Mouse (Mus musculus): Measurements from ENCODE around the gene Ufl1. TPM values are rescaled to one million over a fixed set of nuclear protein-coding genes. Genes with fewer than 3 reads are reported as not detected.
"Not testable (repeated sequence)": the region's sequence is repeated elsewhere in the genome, so short reads cannot be mapped to it uniquely, and the experiment has no call there.

The Ufl1 gene
- polyA plus RNA-seq, 1 experiment = 0.03 TPM

DNA sequence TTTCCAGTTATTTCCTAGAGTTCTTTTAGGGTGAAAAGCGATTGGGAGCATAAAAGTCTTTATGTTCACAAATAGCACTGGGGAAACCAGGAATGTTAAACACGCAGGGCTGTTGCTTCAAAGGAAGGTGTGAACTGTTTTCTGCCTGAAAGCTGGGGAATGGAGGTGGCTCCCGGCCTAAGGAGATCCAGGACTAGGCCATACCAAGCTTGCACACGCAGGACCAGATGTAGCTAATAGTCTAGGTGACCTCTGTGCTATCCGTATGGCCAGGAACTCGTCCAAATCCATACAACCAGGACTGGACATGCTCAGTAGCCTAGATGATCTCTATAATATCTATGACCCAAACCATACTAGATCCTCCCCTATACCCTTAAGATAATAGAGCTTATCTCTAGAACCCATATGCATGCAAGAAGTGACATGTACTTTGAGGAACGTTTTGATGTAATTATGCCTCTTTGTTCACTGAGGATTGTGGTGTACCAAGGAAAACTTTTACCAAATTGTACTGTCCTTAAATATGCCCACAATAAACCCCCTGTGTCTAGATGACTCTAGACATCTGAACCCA lies 23.7 kb downstream of the Ufl1 start:
- H3K4me3 ChIP-seq (replicated peaks) = no peak overlapping the region
- H3K9me3 ChIP-seq (ENCODE audit: control insufficient read depth, low read length) = no peaks in the 10 kb centered on the region
- peaks cover 39% of the 10 kb centered on the region for H3K36me3 ChIP-seq (ENCODE audit: control insufficient read depth)
- TF ChIP-seq TAL1 (IDR thresholded peaks at IDR 0.05; ENCODE audit: low read length) = no peak
- TF ChIP-seq GATA1 (IDR thresholded peaks at IDR 0.05; ENCODE audit: low read length) = no peak
- H3K27me3 ChIP-seq (ENCODE audit: control insufficient read depth) = no peaks in the 10 kb centered on the region
- H3K4me1 ChIP-seq (ENCODE audit: control insufficient read depth) = peaks cover 13% of the 10 kb centered on the region

DNA sequence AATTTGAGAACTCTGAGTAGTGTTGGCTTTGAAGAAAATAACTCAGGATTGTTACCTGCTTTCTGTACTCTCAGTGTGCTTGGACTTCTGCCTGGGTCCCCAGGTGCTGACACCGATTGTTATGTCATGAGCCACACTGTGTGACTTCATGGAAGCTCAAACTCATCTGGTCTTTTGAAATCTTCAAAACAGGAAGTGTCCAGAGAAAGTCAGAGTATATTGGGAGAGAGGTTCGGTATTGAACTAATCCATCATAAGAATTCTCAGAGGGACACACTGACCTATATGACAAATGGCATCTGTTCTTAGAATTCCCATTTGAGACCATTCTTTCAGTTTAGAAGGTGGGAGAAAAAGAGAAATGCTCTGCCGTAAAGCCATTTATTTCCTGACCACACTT lies 38.8 kb downstream of the Ufl1 start, which contains the start of gene Fhl5:
Fhl5 (minus strand) TSS at position 101 of the 400 bp plus-strand sequence.
- H3K4me1 ChIP-seq (ENCODE audit: control insufficient read depth) = peaks cover 4% of the 10 kb centered on the region
- no peak within 1 kb of the TSS for H3K4me3 ChIP-seq (replicated peaks)
- no peaks in the 10 kb centered on the region for H3K36me3 ChIP-seq (ENCODE audit: control insufficient read depth)
- no peak for TF ChIP-seq GATA1 (IDR thresholded peaks at IDR 0.05; ENCODE audit: low read length)
- TF ChIP-seq TAL1 (IDR thresholded peaks at IDR 0.05; ENCODE audit: low read length) = no peak
- H3K9me3 ChIP-seq (ENCODE audit: control insufficient read depth, low read length) = no peaks in the 10 kb centered on the region
- no peaks in the 10 kb centered on the region for H3K27me3 ChIP-seq (ENCODE audit: control insufficient read depth)

DNA sequence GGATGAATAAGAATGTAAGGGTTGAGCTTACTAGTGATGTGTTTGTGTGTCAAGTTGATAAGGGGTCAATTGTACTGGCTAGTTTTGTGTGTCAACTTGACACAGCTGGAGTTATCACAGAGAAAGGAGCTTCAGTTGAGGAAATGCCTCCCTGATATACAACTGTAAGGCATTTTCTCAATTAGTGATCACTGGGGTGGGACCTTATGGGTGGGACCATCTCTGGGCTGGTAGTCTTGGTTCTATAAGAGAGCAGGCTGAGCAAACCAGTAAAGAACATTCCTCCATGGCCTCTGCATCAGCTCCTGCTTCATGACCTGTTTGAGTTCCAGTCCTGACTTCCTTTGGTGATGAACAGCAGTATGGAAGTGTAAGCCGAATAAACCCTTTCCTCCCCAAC lies 46.0 kb downstream of the Ufl1 start:
- H3K27me3 ChIP-seq (ENCODE audit: control insufficient read depth); H3K36me3 ChIP-seq (ENCODE audit: control insufficient read depth); H3K4me3 ChIP-seq (replicated peaks); H3K9me3 ChIP-seq (ENCODE audit: control insufficient read depth, low read length): not testable (repeated sequence)
- peaks cover 18% of the 10 kb centered on the region for H3K4me1 ChIP-seq (ENCODE audit: control insufficient read depth)

DNA sequence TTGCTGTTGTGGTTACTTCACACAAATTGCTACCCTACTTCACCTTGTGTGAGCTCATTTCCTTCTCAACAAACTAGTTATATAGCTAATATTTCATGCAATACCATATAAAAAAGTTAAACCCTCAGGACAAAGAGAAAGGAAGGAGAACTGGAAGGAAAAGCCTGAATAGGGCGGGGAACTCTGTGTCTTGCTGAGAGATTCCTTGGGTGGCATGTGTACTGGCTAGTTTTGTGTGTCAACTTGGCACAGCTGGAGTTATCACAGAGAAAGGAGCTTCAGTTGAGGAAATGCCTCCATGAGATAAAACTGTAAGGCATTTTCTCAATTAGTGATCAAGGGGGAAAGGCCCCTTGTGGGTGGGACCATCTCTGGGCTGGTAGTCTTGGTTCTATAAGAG lies 47.9 kb downstream of the Ufl1 start:
- peaks cover 18% of the 10 kb centered on the region for H3K4me1 ChIP-seq (ENCODE audit: control insufficient read depth)
- not testable (repeated sequence) for H3K27me3 ChIP-seq (ENCODE audit: control insufficient read depth); H3K36me3 ChIP-seq (ENCODE audit: control insufficient read depth); H3K9me3 ChIP-seq (ENCODE audit: control insufficient read depth, low read length)
- peak overlapping the region; percentile 7 for H3K4me3 ChIP-seq (replicated peaks)

DNA sequence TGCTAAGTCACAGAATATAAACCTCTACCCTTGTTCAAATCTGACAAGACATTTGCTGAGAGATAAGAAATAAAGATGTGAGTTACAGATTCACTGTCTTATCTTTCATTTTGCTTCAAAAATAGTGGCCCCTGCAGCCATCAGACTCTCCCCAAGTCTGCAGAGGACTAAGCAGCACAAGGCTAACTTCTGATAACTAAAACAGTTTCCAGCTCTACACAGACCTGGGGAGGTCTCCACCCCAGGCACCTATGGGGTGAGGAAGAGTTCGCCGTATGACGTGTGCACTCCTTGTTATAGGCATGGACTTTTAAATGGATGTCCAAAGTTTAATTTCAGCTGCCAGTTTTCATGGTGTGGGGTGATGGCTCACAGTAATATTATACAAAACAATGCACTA lies 49.1 kb downstream of the Ufl1 start:
- no peaks in the 10 kb centered on the region for H3K9me3 ChIP-seq (ENCODE audit: control insufficient read depth, low read length)
- peaks cover 18% of the 10 kb centered on the region for H3K4me1 ChIP-seq (ENCODE audit: control insufficient read depth)
- TF ChIP-seq TAL1 (IDR thresholded peaks at IDR 0.05; ENCODE audit: low read length) (no peak), GATA1 (IDR thresholded peaks at IDR 0.05; ENCODE audit: low read length) (no peak)
- no peaks in the 10 kb centered on the region for H3K36me3 ChIP-seq (ENCODE audit: control insufficient read depth)
- no peak overlapping the region for H3K4me3 ChIP-seq (replicated peaks)
- no peaks in the 10 kb centered on the region for H3K27me3 ChIP-seq (ENCODE audit: control insufficient read depth)

DNA sequence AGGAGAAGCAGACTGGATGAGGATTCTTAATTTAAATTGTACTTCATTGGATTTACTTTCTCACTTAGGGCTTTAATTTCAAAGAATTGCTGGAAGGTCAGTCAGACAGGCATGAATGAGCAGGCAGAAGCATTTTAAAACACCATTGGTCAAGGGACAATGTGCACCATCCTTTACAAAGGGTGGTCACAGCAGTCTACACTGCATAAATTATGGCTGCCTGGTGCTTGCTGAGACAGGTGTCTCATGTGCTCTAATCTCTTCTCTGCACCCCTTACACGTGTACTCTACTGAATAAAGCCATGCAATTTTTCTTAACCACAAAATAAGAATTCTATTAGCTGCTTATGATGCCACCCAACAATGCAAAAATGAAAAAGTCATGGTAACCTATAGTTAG lies 54.1 kb downstream of the Ufl1 start:
- TF ChIP-seq TAL1 (IDR thresholded peaks at IDR 0.05; ENCODE audit: low read length) = no peak
- no peak for TF ChIP-seq GATA1 (IDR thresholded peaks at IDR 0.05; ENCODE audit: low read length)
- no peaks in the 10 kb centered on the region for H3K36me3 ChIP-seq (ENCODE audit: control insufficient read depth)
- peaks cover 4% of the 10 kb centered on the region for H3K4me1 ChIP-seq (ENCODE audit: control insufficient read depth)
- no peaks in the 10 kb centered on the region for H3K9me3 ChIP-seq (ENCODE audit: control insufficient read depth, low read length)
- H3K4me3 ChIP-seq (replicated peaks) = no peak overlapping the region
- H3K27me3 ChIP-seq (ENCODE audit: control insufficient read depth) = no peaks in the 10 kb centered on the region

DNA sequence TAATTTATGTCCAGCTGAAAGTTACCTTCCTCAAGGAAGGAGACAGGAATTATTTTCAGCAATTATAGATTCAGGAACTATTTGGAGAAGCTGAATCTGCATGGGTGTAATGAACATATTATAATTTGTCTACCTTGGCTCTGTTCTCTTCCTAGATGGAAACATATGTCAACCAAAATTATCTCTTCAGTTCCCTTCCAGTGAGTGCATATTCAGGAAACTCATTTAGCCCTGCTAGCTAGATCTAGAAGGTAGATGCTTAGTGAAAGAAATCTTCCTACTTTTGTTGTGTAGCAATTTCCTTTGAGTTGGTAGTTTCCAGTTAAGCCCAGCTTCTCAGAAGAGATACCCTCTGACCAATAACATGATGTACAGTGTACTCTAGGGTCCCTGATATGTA lies 59.7 kb downstream of the Ufl1 start:
- no peaks in the 10 kb centered on the region for H3K36me3 ChIP-seq (ENCODE audit: control insufficient read depth)
- H3K27me3 ChIP-seq (ENCODE audit: control insufficient read depth) = no peaks in the 10 kb centered on the region
- no peak for TF ChIP-seq TAL1 (IDR thresholded peaks at IDR 0.05; ENCODE audit: low read length)
- TF ChIP-seq GATA1 (IDR thresholded peaks at IDR 0.05; ENCODE audit: low read length) = no peak
- H3K4me1 ChIP-seq (ENCODE audit: control insufficient read depth) = no peaks in the 10 kb centered on the region
- no peak overlapping the region for H3K4me3 ChIP-seq (replicated peaks)
- H3K9me3 ChIP-seq (ENCODE audit: control insufficient read depth, low read length) = no peaks in the 10 kb centered on the region

DNA sequence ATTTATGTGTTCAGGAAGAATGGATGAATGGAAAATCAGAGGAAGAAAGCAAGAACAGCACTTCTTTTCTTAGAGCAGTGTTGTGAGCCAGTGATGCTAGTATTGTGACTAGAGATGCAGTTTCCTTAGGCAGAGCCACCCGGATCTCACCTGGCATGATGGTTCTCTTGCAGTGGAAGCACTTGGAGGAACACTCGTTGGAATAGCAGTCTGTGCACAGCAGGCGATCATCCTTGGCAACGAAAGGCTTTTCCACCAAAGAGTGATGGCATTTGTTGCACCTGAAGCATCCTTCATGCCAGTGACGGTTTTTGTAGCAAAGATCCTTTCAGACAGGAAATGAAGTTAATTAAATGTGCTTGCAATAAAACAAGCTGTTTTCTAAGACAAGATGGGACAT lies 68.2 kb downstream of the Ufl1 start:
- H3K36me3 ChIP-seq (ENCODE audit: control insufficient read depth) = no peaks in the 10 kb centered on the region
- TF ChIP-seq GATA1 (IDR thresholded peaks at IDR 0.05; ENCODE audit: low read length) = no peak
- no peak for TF ChIP-seq TAL1 (IDR thresholded peaks at IDR 0.05; ENCODE audit: low read length)
- H3K4me1 ChIP-seq (ENCODE audit: control insufficient read depth) = no peaks in the 10 kb centered on the region
- no peak overlapping the region for H3K4me3 ChIP-seq (replicated peaks)
- H3K9me3 ChIP-seq (ENCODE audit: control insufficient read depth, low read length) = no peaks in the 10 kb centered on the region
- H3K27me3 ChIP-seq (ENCODE audit: control insufficient read depth) = no peaks in the 10 kb centered on the region

DNA sequence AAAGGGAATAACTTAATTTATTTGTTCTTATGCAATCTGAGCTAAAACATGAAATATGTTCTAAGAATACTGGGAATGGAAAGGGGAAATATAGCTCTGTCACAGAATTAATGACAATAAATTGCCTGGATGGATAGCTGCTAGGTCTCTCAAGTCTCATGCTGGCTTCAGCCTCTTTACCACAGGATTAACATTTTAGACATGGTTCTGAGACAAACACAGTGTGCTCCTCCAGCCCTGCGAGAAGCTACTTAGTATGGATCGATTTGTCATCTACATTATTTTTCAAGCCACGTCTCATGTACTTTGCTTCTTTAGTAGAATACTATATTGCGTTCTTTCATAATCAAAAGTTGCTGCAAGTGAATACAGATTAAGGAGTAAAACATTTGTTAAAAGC lies 75.5 kb downstream of the Ufl1 start:
- H3K4me1 ChIP-seq (ENCODE audit: control insufficient read depth) = no peaks in the 10 kb centered on the region
- no peaks in the 10 kb centered on the region for H3K36me3 ChIP-seq (ENCODE audit: control insufficient read depth)
- TF ChIP-seq GATA1 (IDR thresholded peaks at IDR 0.05; ENCODE audit: low read length) (no peak), TAL1 (IDR thresholded peaks at IDR 0.05; ENCODE audit: low read length) (no peak)
- no peaks in the 10 kb centered on the region for H3K9me3 ChIP-seq (ENCODE audit: control insufficient read depth, low read length)
- H3K4me3 ChIP-seq (replicated peaks) = no peak overlapping the region
- H3K27me3 ChIP-seq (ENCODE audit: control insufficient read depth) = no peaks in the 10 kb centered on the region

Other genes starting within 250 kb of the Ufl1 start
- gene Fhl5, start 38.9 kb downstream of the Ufl1 start, polyA plus RNA-seq (2012) = not detected in 2 replicates

Measured in erythroblast, embryonic 14.5 days (primary cell).